Mouse (Mus musculus) embryo, embryonic 10 days (tissue): ENCODE measurements around the gene Erbb2.
A peak's percentile ranks its signal among the peaks of the same experiment; 100 is the strongest.

Source experiments
- DNase-seq: peaks from one replicate; pipeline ENCODE4 v3.0.0-alpha.2; 2015; ENCODE audit warnings: low spot score

Gene Erbb2

GRCm38 (mm10) chr11:98418939-98419547 is 6.8 kb downstream of the Erbb2 start:
- DNase-seq = no peak

- DNase-seq = no peak
Measured at GRCm38 (mm10) chr11:98426592-98426991, 14.3 kb downstream of the Erbb2 start.

- DNase-seq = no peak
Measured at GRCm38 (mm10) chr11:98428436-98428835, 16.2 kb downstream of the Erbb2 start.

- no peak for DNase-seq
Measured at GRCm38 (mm10) chr11:98431743-98432502, 19.7 kb downstream of the Erbb2 start.

GRCm38 (mm10) chr11:98435723-98436122 is 23.5 kb downstream of the Erbb2 start:
- no peak for DNase-seq

GRCm38 (mm10) chr11:98437441-98437840 is 25.2 kb downstream of the Erbb2 start:
- no peak for DNase-seq

GRCm38 (mm10) chr11:98438331-98439158 is 26.3 kb downstream of the Erbb2 start, which contains the start of gene Mien1:
TSS of gene Mien1 (minus strand) at chr11:98438991.
- peak; percentile 96 for DNase-seq

- no peak for DNase-seq
Measured at GRCm38 (mm10) chr11:98443688-98444087, 31.4 kb downstream of the Erbb2 start.

- DNase-seq = no peak
Measured at GRCm38 (mm10) chr11:98445238-98445637, 33.0 kb downstream of the Erbb2 start.

GRCm38 (mm10) chr11:98445679-98446078 is 33.4 kb downstream of the Erbb2 start:
- no peak for DNase-seq

GRCm38 (mm10) chr11:98446213-98446561 is 33.9 kb downstream of the Erbb2 start, which contains the start of gene Grb7:
TSS of gene Grb7 (plus strand) at chr11:98446394.
- peak; percentile 70 for DNase-seq

- DNase-seq = peak; percentile 75
Measured at GRCm38 (mm10) chr11:98446562-98447474, 34.5 kb downstream of the Erbb2 start.

GRCm38 (mm10) chr11:98447475-98447834 is 35.2 kb downstream of the Erbb2 start:
- DNase-seq = no peak

GRCm38 (mm10) chr11:98448191-98448790 is 36.0 kb downstream of the Erbb2 start:
- DNase-seq = no peak

- no peak for DNase-seq
Measured at GRCm38 (mm10) chr11:98449419-98449818, 37.1 kb downstream of the Erbb2 start.

GRCm38 (mm10) chr11:98449921-98450771 is 37.9 kb downstream of the Erbb2 start:
- DNase-seq = no peak

- peak; percentile 18 for DNase-seq
Measured at GRCm38 (mm10) chr11:98455484-98455883, 43.2 kb downstream of the Erbb2 start.

- no peak for DNase-seq
Measured at GRCm38 (mm10) chr11:98456545-98456944, 44.3 kb downstream of the Erbb2 start.

GRCm38 (mm10) chr11:98456945-98457344 is 44.7 kb downstream of the Erbb2 start:
- peak; percentile 12 for DNase-seq
